Mouse (Mus musculus): Measurements from ENCODE around the gene Asgr2. TPM values are rescaled to one million over a fixed set of nuclear protein-coding genes. Genes with fewer than 3 reads are reported as not detected.
"Not testable (repeated sequence)": the region's sequence is repeated elsewhere in the genome, so short reads cannot be mapped to it uniquely, and the experiment has no call there.

Asgr2 gene
- total RNA-seq, 1 experiment: 2.0 TPM

- Histone ChIP-seq H3K27ac (ENCODE audit: insufficient read depth, low read depth, low read length, poor library complexity, severe bottlenecking) (no peak overlapping the region), H3K36me3 (ENCODE audit: control insufficient read depth, insufficient read depth, low read length, poor library complexity, severe bottlenecking) (no peaks in the 10 kb centered on the region), H3K9me3 (ENCODE audit: control insufficient read depth, insufficient read depth, low read depth, low read length) (no peaks in the 10 kb centered on the region), H3K9ac (ENCODE audit: insufficient read depth, low read depth, low read length, poor library complexity, severe bottlenecking) (no peak overlapping the region), H3K4me3 (ENCODE audit: insufficient read depth in 1 of 2, low read depth in 1 of 2, low read length in 2 of 2, poor library complexity in 1 of 2, severe bottlenecking in 1 of 2) (no peak overlapping the region), H3K4me1 (ENCODE audit: control insufficient read depth in 2 of 2, insufficient read depth in 2 of 2, low read length in 2 of 2, poor library complexity in 1 of 2) (no peaks in the 10 kb centered on the region; a peak in 1 of 4 replicates)
- DNase-seq (ENCODE audit: low read depth, low spot score): no peak
- in situ Hi-C loops (cut with MboI; ENCODE audit: low sequenced_read_pairs in 2 of 2, unreplicated experiment in 2 of 2): no loop called here
- TF ChIP-seq CHD2 (IDR thresholded peaks at IDR 0.05; ENCODE audit: low read depth, low read length) (no peak), HCFC1 (IDR thresholded peaks at IDR 0.05; ENCODE audit: borderline replicate concordance, insufficient read depth, low read length) (no peak), MAFK (IDR thresholded peaks at IDR 0.05; ENCODE audit: insufficient read depth, low read depth, low read length) (no peak), ZC3H11A (IDR thresholded peaks at IDR 0.05; ENCODE audit: borderline replicate concordance, low read depth, low read length) (no peak), ZNF384 (IDR thresholded peaks at IDR 0.05; ENCODE audit: low read depth, low read length) (no peak)
Measured at GRCm38 (mm10) chr11:70070057-70070456, 22.4 kb upstream of the Asgr2 start.

GRCm38 (mm10) chr11:70070603-70071002, 21.8 kb upstream of the Asgr2 start:
- H3K36me3 ChIP-seq (ENCODE audit: control insufficient read depth, insufficient read depth, low read length, poor library complexity, severe bottlenecking); H3K9me3 ChIP-seq (ENCODE audit: control insufficient read depth, insufficient read depth, low read depth, low read length); H3K9ac ChIP-seq (ENCODE audit: insufficient read depth, low read depth, low read length, poor library complexity, severe bottlenecking); H3K4me1 ChIP-seq (ENCODE audit: control insufficient read depth in 2 of 2, insufficient read depth in 2 of 2, low read length in 2 of 2, poor library complexity in 1 of 2); H3K27ac ChIP-seq (ENCODE audit: insufficient read depth, low read depth, low read length, poor library complexity, severe bottlenecking); DNase-seq (ENCODE audit: low read depth, low spot score); in situ Hi-C loops (cut with MboI; ENCODE audit: low sequenced_read_pairs in 2 of 2, unreplicated experiment in 2 of 2); H3K4me3 ChIP-seq (ENCODE audit: insufficient read depth in 1 of 2, low read depth in 1 of 2, low read length in 2 of 2, poor library complexity in 1 of 2, severe bottlenecking in 1 of 2): not testable (repeated sequence)

GRCm38 (mm10) chr11:70074379-70075071, 17.9 kb upstream of the Asgr2 start:
- Histone ChIP-seq H3K9me3 (ENCODE audit: control insufficient read depth, insufficient read depth, low read depth, low read length) (no peaks in the 10 kb centered on the region), H3K36me3 (ENCODE audit: control insufficient read depth, insufficient read depth, low read length, poor library complexity, severe bottlenecking) (no peaks in the 10 kb centered on the region), H3K4me3 (ENCODE audit: insufficient read depth in 1 of 2, low read depth in 1 of 2, low read length in 2 of 2, poor library complexity in 1 of 2, severe bottlenecking in 1 of 2) (no peak overlapping the region), H3K4me1 (ENCODE audit: control insufficient read depth in 2 of 2, insufficient read depth in 2 of 2, low read length in 2 of 2, poor library complexity in 1 of 2) (no peaks in the 10 kb centered on the region; a peak in 1 of 4 replicates), H3K9ac (ENCODE audit: insufficient read depth, low read depth, low read length, poor library complexity, severe bottlenecking) (no peak overlapping the region; the same call in 1 of the 2 replicates), H3K27ac (ENCODE audit: insufficient read depth, low read depth, low read length, poor library complexity, severe bottlenecking) (no peak overlapping the region)
- TF ChIP-seq MAFK (IDR thresholded peaks at IDR 0.05; ENCODE audit: insufficient read depth, low read depth, low read length) (no peak; the same call in 1 of the 2 replicates), ZC3H11A (IDR thresholded peaks at IDR 0.05; ENCODE audit: borderline replicate concordance, low read depth, low read length) (peak; percentile 34; the same call in 1 of the 2 replicates), ZNF384 (IDR thresholded peaks at IDR 0.05; ENCODE audit: low read depth, low read length) (no peak), HCFC1 (IDR thresholded peaks at IDR 0.05; ENCODE audit: borderline replicate concordance, insufficient read depth, low read length) (no peak), CHD2 (IDR thresholded peaks at IDR 0.05; ENCODE audit: low read depth, low read length) (no peak)
- DNase-seq (ENCODE audit: low read depth, low spot score): peak; percentile 55
- in situ Hi-C loops (cut with MboI; ENCODE audit: low sequenced_read_pairs in 2 of 2, unreplicated experiment in 2 of 2): no loop called here

- H3K9me3 ChIP-seq (ENCODE audit: control insufficient read depth, insufficient read depth, low read depth, low read length): no peaks in the 10 kb centered on the region
- no peak overlapping the region for H3K4me3 ChIP-seq (ENCODE audit: insufficient read depth in 1 of 2, low read depth in 1 of 2, low read length in 2 of 2, poor library complexity in 1 of 2, severe bottlenecking in 1 of 2)
- DNase-seq (ENCODE audit: low read depth, low spot score): no peak
- H3K27ac ChIP-seq (ENCODE audit: insufficient read depth, low read depth, low read length, poor library complexity, severe bottlenecking): no peak overlapping the region
- H3K9ac ChIP-seq (ENCODE audit: insufficient read depth, low read depth, low read length, poor library complexity, severe bottlenecking): no peak overlapping the region
- in situ Hi-C loops (cut with MboI; ENCODE audit: low sequenced_read_pairs in 2 of 2, unreplicated experiment in 2 of 2): no loop called here
- H3K36me3 ChIP-seq (ENCODE audit: control insufficient read depth, insufficient read depth, low read length, poor library complexity, severe bottlenecking): no peaks in the 10 kb centered on the region
- no peak for TF ChIP-seq HCFC1 (IDR thresholded peaks at IDR 0.05; ENCODE audit: borderline replicate concordance, insufficient read depth, low read length)
- peak; percentile 94 for TF ChIP-seq MAFK (IDR thresholded peaks at IDR 0.05; ENCODE audit: insufficient read depth, low read depth, low read length)
- no peak for TF ChIP-seq CHD2 (IDR thresholded peaks at IDR 0.05; ENCODE audit: low read depth, low read length)
- TF ChIP-seq ZNF384 (IDR thresholded peaks at IDR 0.05; ENCODE audit: low read depth, low read length): no peak
- TF ChIP-seq ZC3H11A (IDR thresholded peaks at IDR 0.05; ENCODE audit: borderline replicate concordance, low read depth, low read length): no peak
- no peaks in the 10 kb centered on the region; a peak in 1 of 4 replicates for H3K4me1 ChIP-seq (ENCODE audit: control insufficient read depth in 2 of 2, insufficient read depth in 2 of 2, low read length in 2 of 2, poor library complexity in 1 of 2)
Measured at GRCm38 (mm10) chr11:70075581-70075980, 16.9 kb upstream of the Asgr2 start.

- in situ Hi-C loops (cut with MboI; ENCODE audit: low sequenced_read_pairs in 2 of 2, unreplicated experiment in 2 of 2): no loop called here
- no peak for TF ChIP-seq HCFC1 (IDR thresholded peaks at IDR 0.05; ENCODE audit: borderline replicate concordance, insufficient read depth, low read length)
- Histone ChIP-seq H3K9me3 (ENCODE audit: control insufficient read depth, insufficient read depth, low read depth, low read length) (no peaks in the 10 kb centered on the region), H3K27ac (ENCODE audit: insufficient read depth, low read depth, low read length, poor library complexity, severe bottlenecking) (no peak overlapping the region), H3K9ac (ENCODE audit: insufficient read depth, low read depth, low read length, poor library complexity, severe bottlenecking) (no peak overlapping the region), H3K4me1 (ENCODE audit: control insufficient read depth in 2 of 2, insufficient read depth in 2 of 2, low read length in 2 of 2, poor library complexity in 1 of 2) (no peaks in the 10 kb centered on the region; a peak in 1 of 4 replicates), H3K4me3 (ENCODE audit: insufficient read depth in 1 of 2, low read depth in 1 of 2, low read length in 2 of 2, poor library complexity in 1 of 2, severe bottlenecking in 1 of 2) (no peak overlapping the region), H3K36me3 (ENCODE audit: control insufficient read depth, insufficient read depth, low read length, poor library complexity, severe bottlenecking) (no peaks in the 10 kb centered on the region)
- DNase-seq (ENCODE audit: low read depth, low spot score): no peak
Measured at GRCm38 (mm10) chr11:70077441-70077840, 15.0 kb upstream of the Asgr2 start.

All from ES-E14 (cell line).